Mouse (Mus musculus) heart, adult 18-20 months (tissue): Measurements from ENCODE around the gene Tmem9b. TPM values are rescaled to one million over a fixed set of nuclear protein-coding genes. Genes with fewer than 3 reads are reported as not detected.

Experiments used
- DNase-seq, 2 experiments: peaks; one replicate each; pipeline ENCODE4 v3.0.0; 2021 to 2022; ENCODE audit warnings: mixed read lengths in 1 of 2
- total RNA-seq, 2 experiments: library from RNA; stranded (reverse); gene quantifications; 2 replicates each; pipeline ENCODE4 v1.2.3; 2021

The Tmem9b gene
- total RNA-seq, 2 experiments from 2014 or later = 29.2 to 31.1 TPM

- DNase-seq = no peak
Measured at GRCm38 (mm10) chr7:109739822-109740370, 12.8 kb downstream of the Tmem9b start.

DNA sequence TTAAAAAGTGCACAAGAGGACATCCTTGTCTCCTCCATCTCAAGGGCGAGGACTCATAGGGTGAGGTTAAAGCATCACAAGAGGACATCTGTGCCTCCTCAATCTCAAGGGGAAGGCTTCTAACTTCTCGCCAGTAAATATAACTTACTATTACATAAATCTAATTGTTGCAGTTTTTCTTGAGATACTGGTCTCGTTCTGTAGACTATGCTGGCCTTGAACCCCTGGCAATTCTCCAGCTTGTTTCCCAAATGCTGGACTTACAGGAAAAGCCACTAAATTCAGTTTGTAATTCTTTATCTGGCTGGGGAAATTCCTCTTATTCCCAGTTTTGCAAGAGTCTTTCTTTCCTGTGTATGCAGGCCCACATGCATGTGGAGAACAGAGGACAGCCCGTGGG lies 17.9 kb downstream of the Tmem9b start:
- no peak for DNase-seq

DNA sequence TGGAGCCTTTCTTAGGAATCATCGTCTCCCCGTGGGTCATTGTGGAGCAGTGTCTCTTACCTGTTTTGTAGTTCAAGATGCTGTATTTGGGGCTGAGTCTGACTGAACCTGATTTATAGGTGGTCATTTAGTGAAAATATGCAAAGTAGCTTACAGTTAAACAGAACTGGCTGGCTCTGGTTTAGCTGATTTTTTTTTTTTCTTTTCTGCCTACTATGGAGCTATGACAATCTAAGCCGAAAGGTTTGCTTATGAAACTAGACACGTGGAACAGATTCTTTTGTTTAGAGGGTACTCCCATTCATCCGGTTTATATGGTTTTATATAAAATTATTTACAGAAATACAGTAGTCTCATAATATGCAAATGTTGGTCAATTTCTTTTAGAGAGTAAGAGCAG lies 21.0 kb downstream of the Tmem9b start, which contains the start of gene Ascl3:
Ascl3 (minus strand) TSS at position 101 of the 400 bp plus-strand sequence.
- DNase-seq = no peak

DNA sequence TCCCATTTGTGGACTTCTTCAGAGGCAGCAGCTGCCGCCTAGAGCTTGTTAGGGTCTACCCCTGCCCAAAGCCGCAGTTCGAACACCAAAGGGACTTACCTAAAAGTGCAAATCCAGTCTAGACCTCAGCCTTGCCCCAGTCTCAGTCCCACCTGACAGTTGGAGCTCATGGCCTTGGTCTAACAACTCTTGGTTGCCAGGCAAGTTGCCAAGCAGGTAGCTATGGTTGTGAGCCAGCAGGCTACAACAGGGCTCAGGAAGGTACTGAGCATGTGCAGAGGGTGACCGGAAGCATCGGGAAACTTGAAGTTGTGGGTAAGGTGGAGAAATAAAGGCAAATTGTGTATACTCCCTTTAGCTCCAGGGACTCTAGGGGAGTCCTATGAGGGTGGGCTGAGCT lies 29.0 kb downstream of the Tmem9b start, which contains the start of gene BC051019:
BC051019 (minus strand) TSS at position 154 of the 400 bp plus-strand sequence.
- no peak for DNase-seq

GRCm38 (mm10) chr7:109723114-109723513 lies 29.6 kb downstream of the Tmem9b start:
- no peak for DNase-seq

- DNase-seq = no peak
Measured at GRCm38 (mm10) chr7:109722618-109723017, 30.1 kb downstream of the Tmem9b start.

DNA sequence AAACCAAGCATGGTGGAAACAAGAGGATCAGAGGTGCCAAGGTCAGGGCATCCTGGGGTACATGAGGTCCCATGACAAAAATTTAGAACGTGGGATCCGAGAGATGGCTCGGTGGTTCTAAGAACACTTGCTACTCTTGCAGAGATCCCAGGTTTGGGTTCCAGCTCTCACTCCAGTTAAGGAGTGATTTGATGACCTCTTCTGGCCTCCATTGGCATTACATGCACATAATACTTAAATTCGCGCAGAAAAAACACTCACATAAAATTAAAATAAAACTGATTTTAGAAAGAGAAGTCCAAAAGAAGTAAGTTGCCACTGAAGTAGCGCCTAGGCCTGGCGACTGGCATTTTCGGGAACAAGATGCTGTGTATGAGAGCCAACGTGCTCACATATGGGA lies 33.4 kb downstream of the Tmem9b start:
- peak; percentile 27 to 67 for DNase-seq

DNA sequence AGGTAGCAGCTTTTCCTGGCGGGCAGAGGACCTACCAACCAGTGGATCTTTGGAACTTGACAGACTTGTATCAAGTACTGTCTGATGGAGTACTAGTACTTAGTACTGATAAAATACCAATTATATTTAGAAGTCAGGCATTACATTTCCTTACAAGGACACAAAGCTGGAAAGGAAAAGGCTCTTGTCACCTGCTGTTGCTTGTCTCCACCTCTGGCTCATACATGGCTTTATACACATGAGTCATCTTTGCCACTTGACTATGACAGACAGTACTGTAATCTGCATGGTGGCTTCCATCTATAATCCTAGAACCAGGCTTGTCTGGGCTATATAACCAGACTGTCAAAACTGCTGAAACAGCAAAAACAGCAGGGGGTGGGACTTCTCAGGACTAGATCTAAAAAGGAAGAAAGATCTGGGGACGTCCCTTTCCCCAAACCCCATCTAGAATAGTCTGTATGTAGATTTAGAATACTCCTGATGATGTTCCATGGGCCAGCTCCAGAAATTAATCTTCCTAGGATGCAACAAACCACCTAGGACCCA lies 39.2 kb downstream of the Tmem9b start:
- DNase-seq = no peak

GRCm38 (mm10) chr7:109712198-109712597 lies 40.5 kb downstream of the Tmem9b start:
- no peak for DNase-seq

DNA sequence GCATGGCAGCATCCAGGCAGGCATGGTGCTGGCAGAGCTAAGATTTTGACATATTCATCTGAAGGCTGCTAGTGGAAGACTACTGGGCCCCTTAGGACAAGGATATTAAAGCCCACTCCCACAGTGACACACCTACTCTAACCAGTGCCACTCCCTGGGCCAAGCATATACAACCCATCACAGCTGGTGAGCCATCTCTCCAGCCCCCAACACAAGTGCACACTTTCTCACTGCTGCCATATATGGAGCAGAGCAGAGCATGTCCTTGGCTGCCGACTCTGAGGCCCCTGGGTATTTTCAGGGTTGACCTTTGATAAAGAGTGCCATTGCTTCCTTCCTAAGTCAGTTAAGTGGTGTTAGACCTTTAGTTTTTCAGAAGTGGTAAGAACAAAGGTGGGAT lies 42.6 kb downstream of the Tmem9b start:
- DNase-seq = no peak

DNA sequence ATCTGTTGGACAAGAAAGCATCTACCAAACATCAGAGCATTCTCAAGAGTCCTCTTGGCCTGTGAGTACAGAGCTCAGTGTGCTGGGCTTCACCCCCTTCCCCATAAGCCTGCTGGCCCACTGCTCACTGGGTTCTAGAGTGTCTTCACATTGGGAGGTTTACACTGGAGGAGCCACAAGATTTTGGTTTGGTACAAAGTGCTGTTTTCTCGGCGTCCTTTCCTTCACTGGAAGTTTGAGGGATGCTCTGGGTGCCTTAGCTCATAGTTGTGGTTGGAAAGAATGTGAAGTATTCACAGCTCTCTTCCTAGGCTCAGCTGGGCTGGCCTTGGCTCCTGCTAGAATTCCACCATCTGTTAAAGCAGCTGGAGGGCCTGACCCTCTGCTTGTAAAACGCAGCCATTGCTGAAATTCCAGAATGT lies 43.7 kb downstream of the Tmem9b start:
- DNase-seq = peak; percentile 71 to 84

- DNase-seq = peak; percentile 48 to 67
Measured at GRCm38 (mm10) chr7:109707023-109707785, 45.5 kb downstream of the Tmem9b start.

GRCm38 (mm10) chr7:109704461-109704860 lies 48.2 kb downstream of the Tmem9b start:
- no peak for DNase-seq

- no peak for DNase-seq
Measured at GRCm38 (mm10) chr7:109704016-109704377, 48.7 kb downstream of the Tmem9b start.

DNA sequence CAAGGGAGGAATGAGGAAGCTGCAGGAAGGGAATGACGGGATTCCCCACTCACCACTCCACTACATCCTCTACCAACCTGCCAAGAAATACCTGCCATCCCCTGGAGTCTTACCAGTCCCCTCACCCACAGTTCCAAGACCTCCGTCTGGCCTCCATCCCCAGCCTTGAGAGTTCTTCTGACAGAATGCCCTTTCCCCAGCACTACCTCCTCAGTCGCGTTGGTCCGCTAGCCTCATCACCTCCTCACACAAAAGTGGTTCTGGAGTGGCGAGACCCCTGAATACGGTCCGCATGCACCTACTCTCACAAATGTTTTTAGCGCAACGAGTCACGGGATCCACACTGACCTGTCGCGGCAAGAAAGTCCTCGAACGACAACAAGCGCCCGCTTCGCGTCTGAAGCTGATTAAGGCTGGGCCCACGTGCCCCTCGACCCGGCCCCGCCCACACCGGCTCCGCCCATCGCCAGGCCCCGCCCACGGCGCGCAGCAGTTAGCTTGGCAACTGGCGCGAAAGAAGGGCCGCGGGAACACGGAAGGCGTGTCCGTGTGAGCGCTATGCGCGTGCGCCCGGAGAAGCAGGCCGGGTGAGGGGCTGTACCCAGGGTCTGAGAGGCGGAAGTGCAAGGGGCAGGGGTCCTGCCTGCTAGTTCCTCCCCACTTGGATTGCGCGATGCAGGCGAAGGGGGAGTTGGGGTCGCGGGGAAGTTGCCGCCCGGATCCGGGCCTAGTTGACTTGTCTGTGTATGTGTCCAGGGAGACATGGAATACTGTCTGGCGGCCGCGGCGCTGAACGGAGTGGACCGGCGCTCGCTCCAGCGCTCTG lies 49.3 kb downstream of the Tmem9b start, which contains the start of the genes St5 and Akip1:
St5 (minus strand) TSS at position 416 of the 826 bp plus-strand sequence.
Akip1 (plus strand) TSS at position 501 of the 826 bp plus-strand sequence.
- DNase-seq = peak; percentile 95 to 97

GRCm38 (mm10) chr7:109702721-109703120 lies 50.0 kb downstream of the Tmem9b start:
- no peak for DNase-seq

DNA sequence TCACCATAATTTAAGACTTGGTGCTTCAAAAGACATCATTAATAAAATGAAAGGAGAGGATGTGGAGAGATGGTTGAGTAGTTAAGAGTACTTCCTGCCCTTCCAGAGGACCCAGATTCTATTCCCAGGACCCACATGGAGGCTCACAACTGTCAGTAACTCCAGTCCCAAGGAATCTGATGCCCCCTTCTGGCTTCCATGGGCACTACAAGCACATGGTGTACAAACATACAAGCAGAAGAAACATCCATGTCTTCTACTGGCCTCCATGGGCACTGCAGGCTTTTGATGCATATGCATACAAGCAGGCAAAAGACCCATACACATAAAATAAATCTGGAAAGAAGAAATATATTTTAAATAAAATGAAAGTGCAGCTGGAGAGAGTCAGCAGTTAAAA lies 52.5 kb downstream of the Tmem9b start:
- no peak for DNase-seq

DNA sequence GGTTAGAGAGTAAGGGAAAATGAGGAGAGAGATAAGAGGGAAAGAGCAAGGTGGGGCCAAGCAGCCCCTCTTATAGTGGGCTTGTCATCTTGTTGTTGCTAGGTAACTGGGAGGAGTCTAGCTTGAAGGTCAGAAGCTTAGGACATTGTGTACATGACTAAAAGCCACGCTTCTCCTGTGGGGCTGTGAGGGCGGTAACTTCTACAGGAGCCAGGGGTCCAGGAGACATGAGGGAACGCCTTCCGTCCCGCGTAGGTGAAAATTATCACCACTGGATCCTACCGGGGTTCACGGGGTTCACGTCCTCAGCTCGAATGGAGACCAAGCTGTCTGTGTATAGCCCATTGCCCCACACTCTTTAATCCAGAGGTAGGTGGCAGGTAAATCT lies 57.3 kb downstream of the Tmem9b start:
- DNase-seq = no peak

DNA sequence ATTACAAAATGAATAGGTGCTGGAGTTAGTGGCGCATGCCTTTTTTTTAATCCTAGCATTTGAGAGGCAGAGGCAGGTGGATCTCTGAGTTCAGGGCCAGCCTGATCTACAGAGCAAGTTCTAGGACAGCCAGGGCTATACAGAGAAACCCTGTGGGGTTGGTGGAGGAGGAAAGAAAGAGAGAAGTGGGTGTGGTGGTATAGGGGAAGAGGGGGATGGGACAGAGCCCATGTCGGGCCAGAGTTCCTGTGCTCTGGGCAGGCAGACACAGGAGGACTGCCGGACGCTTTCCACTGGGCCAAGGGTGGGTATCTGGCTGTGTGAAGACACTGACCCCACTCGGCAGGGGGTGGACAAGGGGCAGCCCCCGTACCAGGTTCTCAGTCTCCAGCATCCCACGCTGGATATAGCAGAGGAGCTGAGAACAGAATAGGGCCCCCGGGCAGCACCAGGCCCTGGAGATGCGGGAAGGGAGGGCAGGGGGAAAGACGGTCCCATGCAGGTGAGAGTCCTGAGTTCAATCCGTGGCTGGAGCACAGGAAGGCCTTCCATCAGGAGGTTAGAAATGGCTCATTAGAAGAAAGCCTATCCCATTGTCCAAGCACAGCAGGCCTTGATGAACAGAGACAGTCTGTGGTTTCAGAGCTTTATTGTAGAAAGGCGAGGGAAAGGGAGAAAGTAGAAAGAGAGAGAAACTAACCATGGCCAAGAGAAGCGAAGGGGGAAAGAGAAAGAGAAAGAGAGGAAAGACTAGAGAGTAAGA lies 57.9 kb downstream of the Tmem9b start:
- DNase-seq = no peak

- DNase-seq = no peak
Measured at GRCm38 (mm10) chr7:109690961-109691360, 61.7 kb downstream of the Tmem9b start.

- no peak for DNase-seq
Measured at GRCm38 (mm10) chr7:109690101-109690500, 62.6 kb downstream of the Tmem9b start.
